Mouse (Mus musculus) E14TG2a.4 (cell line): ENCODE measurements around the gene Sulf2.

Source experiments
- CTCF ChIP-seq: conservative IDR thresholded peaks from 2 replicates; pipeline ENCODE4 v1.5.1; 2014; ENCODE audit warnings: low read length
- NANOG ChIP-seq: IDR thresholded peaks from 2 replicates; pipeline ENCODE4 v1.6.1; 2014; ENCODE audit warnings: borderline replicate concordance, low read length, mixed read lengths

DNA sequence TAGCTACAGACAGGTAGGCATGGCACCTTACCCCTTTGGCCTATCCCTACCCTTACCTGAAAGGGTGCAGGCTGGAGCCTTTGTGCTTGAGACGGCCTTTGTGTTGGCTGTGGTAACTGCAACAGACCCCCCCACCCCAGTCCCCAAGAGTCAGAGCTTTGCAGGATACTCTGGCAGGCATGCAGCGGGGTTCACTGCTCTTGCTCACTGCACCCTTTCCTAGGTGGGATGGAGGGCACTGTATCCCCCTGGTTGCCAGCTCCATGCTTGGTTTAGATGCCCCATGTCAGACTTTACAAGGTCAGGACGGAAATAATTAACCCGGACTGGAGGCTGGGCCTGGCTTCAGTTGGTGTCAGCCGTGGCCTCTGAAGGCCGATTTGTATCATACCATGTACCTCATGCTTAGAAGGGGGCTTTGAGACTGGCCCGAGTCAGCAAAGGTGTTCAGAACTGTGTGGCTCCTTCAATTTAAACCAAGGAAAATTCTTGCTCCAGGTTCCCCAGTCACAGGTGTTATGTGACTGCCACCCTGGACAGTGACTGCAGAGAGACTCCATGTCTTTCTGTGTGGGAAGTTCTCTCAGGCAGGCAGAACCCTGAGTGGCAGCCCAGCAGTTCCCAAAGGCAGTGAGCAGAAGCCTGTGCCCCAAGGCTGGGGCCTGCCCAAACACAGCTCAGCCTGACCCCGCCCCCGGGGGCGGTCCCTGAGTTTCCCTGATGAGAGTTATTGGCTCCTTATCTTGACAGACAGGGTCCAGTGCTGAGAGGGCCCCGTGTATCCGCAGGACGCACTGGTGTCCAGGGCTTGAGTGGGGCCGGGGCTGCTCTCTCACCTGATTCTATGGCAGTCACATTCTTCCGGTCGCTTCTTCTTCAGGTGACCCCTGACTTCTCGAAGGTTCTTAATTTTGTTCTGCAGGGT lies 75.2 kb downstream of the Sulf2 start:
- TF ChIP-seq CTCF (no peak), NANOG (no peak)
